Mouse (Mus musculus): ENCODE measurements at regions not wholly inside any gene's neighbourhood (a gene's known extent, or its start where the extent isn't known, plus 50 kb on each side); places are given as distances from the start of the nearest gene placed in this dataset.

DNA sequence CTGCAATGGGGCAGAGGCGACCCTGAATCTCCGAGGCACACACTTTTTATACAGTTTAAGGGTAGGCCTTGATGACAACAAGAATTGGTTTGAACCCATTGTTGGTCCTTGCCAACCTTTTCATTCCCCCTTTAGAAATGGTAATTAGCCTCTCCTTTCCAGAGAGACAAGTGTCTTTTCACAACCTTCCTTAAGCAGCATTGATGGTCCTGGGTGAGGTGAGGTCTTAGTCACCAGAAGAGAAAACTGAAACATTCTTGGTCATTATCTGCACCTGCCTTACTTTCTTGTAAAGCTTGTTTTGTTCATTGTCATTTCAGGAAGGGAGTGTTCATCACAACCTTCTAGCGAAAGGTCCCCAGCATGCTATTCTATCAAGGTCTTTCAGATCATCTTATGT is 93.3 kb downstream of the Nuf2 start:
- TF ChIP-seq MAX (IDR thresholded peaks at IDR 0.05) = no peak
- no peak for TF ChIP-seq CTCF (IDR thresholded peaks at IDR 0.05; ENCODE audit: control insufficient read depth, insufficient read depth, insufficient read length)
- no peak for TF ChIP-seq USF1 (IDR thresholded peaks at IDR 0.05; ENCODE audit: low read depth)
